Mouse (Mus musculus) layer of hippocampus, postnatal 14 days (tissue): ENCODE measurements around the gene Fndc3b. TPM values are rescaled to one million over a fixed set of nuclear protein-coding genes. Genes with fewer than 3 reads are reported as not detected.
"Not testable (repeated sequence)": the region's sequence is repeated elsewhere in the genome, so short reads cannot be mapped to it uniquely, and the experiment has no call there.

Experiments
- DNase-seq, 2 experiments: peaks; one replicate each; pipeline ENCODE4 v3.0.0; 2021 to 2022; ENCODE audit warnings: low spot score in 2 of 2, mixed read lengths in 1 of 2
- total RNA-seq, 2 experiments: library from RNA; stranded (reverse); gene quantifications; 2 replicates each; pipeline ENCODE4 v1.2.3; 2021

Gene Fndc3b
- total RNA-seq, 2 experiments from 2014 or later = 23.7 to 31.1 TPM

DNA sequence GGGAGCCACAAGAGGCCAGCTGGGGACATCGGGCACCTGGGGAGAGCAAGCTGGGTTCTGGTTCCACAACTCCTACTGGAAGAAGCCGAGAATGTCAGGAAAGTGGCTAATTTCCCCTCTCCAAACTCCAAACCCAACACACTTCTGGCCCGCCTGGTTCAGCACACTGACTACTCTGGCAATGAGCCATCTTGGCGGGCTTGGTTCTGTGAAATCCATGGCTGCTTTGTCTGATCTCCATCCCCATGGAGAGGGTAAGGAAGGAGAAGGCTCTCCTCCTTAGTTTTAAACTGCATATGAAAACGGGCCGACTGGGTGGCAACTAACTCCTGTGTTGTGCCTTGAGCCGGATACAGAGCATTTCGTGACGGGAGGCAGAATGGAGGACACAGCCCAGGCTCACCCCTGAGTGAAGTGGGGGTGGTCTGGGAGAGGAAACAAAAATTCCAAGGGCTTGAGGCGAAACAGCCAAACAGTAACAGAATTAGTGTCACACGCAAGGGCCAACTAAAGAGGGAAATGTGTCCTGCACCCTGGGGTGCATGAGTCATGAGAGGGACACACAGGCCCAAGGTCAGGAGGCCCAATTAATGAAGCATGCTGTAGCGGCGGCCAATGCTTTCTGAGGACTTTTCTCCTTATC lies 280.4 kb downstream of the Fndc3b start:
- DNase-seq = peak; percentile 41 to 67

DNA sequence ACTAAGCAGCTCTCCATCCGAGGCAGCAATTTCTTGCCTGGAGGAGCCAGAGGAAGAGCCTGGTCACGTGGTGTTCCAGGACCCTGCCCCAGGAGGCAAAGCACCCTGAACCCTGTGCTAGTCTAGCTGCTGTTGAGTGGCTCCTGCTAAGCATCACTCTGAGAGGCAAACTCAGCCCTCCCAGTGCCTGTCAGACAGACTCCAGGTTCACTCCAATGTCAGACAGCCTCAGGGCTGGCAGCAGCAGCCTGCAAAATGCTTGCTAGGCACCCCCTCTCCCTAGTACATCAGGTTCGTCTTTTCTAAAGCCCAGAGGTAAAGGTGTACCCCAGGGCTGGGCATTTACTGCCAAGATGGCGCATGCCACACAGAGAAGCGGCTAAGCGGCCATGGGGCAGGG lies 283.7 kb downstream of the Fndc3b start:
- DNase-seq = no peak

DNA sequence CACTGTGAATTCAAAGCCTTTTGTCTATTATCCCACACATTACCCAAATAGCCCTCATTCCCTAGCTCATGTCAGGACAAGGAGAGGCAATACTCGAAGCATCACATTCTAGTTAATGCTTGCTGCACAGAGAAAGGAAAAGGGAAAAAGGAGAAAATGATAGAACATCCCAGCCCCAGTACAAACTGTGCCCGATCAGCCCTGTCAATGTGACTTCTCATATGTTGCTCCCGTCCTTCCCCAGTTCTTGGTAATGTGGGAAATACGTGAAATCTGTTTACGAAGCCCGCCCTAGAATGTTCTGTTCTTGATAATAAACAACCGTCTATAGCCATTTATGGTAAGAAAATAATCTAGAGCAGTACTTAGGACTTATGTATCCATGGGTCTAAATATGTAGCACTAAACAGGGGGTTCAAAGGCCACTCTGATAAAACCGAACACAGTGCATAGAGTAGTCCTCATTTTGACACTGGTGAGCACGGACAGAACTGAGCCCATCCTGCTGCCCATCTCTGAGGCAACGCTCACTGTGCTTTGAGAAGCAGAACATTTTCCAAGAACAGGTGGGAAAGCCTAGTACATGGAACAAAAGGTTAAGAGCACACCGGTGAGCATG lies 286.9 kb downstream of the Fndc3b start:
- DNase-seq = no peak

DNA sequence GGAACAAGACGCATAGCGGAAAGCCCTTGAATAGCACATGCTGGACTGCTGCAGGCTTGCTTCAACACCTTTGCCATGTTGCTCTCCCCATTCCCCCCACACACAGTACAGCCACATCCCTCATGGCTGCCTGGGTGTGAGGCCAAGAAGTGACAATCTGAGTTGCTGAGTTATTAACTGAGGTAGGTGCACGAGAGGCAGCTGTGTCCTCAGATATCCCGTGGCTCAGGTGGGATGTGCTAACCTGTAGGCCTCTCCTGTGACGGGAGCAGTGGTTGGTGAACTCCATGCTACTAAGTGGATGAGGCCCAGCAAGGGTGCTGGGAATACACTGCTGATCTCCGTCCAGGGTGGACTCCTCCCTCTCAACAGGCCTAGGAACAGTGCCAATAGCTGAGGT lies 288.6 kb downstream of the Fndc3b start:
- DNase-seq = no peak

DNA sequence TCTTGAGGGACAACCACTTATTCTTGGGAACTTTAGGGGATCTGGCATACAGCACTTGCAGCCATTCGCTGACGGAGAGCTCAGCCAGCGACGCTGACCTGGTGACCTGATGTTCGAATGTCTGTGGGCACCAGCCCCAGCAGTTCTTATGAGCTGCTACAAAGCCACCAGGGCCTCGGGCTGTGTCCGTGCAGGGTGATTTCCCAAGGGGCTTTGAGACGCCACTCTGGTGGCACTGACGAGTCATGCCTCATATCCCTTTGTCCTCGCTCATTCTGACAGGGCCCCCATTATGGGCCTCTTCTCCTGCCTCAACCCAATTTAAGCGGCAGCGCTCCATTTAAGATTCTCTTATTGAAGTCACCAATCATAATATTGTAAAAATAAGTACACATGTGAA lies 289.1 kb downstream of the Fndc3b start:
- DNase-seq = no peak

DNA sequence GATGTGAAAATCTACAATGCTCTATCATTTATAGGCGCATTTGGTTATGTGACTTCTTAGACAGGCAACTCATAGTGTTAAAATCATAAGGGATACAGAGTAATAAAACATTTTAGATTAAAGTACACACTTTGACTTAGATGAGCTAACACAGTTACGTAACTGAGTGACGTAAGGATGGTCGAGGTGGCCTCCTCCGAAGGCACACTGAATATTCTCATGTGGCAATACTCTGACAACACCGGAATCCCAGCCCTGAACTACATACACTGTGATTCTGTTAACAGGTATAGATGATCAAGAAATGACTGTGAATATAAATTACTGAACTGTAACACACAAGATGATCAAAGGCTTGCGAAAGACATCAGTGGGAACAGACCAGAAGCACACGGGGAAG lies 292.5 kb downstream of the Fndc3b start:
- no peak for DNase-seq

DNA sequence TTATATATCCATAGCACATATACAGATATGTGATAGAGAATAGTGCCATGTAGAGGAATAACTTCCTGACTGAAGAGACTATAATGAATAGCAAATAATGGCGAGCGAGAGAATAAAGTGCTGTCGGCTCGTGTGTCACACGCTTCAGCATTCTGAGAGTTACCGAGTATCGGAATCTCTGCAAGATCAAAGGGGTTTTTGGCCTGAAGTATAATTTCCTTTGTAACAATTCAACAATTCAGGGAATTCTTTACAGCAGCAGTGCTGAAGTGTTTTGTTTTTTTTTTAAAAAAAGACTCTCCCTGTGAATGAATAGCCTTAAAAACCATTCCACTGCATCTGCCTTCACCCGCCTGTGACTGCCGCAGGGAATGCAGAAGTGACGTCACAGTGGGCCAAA lies 294.3 kb downstream of the Fndc3b start:
- DNase-seq = no peak

DNA sequence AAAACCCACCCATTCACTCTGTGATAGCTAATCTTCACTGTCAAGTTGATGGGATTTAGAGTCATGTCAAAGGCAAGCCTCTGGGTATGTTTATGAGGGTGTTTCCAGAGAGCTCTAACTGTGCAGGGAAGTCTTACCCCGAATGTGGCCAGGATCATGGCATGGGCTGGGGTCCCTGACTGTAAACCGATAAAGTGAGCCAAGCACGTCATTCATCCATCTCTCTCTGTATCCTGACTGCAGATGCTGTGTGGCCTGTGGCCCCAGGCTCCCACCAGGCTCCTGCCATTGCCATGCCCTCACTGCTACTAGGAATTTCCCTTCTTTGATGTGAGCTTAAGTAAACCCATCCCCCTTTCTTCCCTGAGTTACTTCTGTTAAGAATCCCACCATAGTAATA lies 297.5 kb downstream of the Fndc3b start:
- no peak for DNase-seq

DNA sequence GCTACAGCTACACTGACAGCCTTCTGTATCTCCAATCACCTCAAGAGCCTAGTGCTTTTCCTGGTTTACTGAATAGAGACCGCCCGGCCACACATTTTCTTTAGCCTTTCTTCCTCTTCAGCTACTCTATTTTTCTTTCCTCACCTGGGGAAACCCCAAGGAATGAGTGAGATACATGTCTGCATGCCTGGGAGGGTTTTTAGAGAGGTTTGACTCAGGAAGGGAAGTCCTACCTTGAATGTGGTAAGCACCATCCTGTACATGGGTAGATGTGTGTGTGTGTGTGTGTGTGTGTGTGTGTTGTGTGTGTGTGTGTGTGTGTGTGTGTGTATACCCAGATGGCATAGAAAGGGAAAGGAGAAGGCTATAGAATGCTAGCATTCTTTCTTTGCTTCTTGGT lies 299.8 kb downstream of the Fndc3b start:
- DNase-seq = no peak

DNA sequence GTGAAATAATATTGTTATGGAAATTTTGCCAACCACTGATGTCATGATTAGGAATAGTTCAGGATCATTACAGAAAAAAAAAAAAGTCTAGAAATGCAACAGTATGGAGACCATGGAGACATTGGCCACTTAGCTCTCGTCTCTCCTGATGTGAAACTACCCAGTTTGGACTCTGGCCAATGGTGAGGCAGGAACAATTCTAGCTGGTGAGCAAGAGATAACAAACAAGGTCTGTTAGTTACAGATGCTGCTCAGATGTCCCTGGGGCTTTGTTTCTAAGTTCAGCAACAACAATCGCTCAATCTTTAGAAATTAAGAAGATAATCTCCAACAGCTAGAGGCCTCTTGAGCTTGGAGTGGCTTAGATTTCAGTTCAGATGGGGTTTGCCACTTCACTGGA lies 302.5 kb downstream of the Fndc3b start:
- DNase-seq = no peak

DNA sequence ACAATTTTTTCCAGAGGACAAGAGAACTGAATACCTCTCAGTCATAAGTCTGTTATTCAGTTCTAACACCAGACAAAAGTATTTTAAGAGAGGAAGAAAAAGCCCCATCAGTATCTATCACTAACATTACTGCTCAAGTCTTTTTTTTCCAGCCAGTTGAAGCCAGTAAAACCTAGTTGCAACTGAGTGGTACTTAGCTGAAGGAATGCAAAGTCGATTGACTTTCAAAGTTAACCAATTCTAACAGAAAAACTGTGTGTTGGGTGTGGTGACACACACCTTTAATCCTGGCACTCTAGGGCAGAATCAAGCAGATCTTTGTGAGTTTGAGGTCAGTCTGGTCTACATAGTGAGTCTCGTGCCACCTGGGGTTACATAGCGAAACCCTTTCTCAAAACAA lies 304.7 kb downstream of the Fndc3b start:
- no peak for DNase-seq

DNA sequence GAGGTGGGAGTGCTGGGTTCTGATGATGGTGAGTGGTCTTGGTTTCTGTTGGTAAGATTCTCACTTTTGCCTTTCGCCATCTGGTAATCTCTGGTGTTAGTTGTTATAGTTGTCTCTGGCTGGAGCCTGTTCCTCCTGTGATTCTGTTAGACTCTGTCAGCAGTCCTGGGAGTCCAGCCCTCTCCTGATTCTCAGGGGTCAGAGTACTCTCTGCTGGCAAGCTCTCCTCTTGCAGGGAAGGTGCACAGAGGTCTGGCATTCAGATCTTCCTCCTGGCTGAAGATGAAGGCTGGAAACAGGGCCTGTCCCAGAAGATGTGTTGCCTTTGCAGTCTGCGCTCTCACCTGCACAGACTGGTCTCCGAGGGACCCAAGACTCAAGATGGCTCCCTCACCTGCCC lies 310.1 kb downstream of the Fndc3b start:
- DNase-seq = not testable (repeated sequence)

DNA sequence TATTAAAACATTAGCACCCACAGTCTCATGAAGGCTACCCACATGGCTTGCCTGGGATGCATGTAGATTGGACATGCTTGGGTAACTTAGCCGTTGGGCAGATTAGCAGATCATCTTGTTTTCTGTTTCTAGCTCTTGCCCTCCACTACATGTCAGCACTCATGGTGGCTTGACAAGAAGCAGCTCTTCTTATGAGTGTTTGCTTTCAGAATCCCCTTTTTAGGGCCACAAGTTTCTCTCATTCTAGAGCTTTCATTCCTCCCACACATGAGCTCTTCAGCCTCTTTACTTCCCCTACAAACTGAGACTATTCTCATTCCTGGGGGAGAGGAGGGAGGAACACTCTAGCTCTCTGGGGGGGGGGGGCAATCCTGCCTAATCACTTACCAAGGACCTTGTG lies 321.2 kb downstream of the Fndc3b start:
- no peak for DNase-seq

DNA sequence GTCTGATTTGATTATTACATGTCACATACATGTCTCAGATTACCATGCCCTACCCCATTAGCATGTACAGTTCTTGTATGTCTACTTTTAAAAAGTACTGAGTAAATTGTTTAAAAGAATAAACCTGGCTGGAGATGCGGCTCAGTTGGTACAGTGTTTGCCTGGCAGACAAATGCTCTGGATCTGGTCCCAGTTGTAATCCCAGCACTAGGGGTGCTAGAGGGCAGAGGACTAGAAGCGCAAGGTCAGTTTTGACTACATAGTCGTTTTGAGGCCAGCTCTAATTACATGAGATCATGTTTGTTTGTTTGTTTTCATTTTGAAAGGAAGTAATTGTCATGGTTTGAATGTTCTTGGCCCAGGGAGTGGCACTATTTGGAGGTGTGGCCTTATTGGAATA lies 326.3 kb downstream of the Fndc3b start:
- no peak for DNase-seq

DNA sequence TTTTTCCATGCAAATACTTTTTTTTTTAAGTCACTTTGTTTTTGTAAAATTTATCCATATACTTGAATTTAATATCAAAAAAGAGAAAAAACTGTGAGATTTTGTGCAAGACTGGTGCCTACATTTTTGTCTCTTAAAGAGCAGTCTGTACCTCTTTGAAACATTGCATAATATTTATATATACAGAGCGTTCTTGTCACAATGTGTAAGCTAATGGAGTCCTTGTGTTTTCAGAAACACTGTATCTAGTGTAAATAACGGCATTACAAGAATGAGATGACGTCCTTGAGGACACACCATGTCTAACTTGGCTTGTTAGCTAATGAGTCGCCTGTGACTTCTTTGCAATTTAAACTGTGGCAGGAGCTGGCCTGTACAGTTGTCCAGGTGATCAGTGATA lies 333.2 kb downstream of the Fndc3b start:
- DNase-seq = no peak

DNA sequence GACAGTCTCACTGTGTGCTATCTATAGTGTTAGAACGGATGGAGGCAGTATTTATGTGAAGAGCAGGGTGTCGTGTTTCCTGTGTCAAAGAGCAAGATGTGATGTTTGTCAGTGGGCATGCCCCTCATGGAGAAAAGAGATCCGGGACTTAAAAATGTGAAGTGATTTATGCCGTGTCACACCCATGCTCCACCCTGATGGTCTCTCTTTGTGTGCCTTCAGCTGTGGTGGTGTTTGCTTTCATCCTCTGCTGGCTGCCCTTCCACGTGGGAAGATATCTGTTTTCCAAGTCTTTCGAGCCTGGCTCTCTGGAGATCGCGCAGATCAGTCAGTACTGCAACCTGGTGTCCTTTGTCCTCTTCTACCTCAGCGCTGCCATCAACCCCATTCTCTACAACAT lies 336.7 kb downstream of the Fndc3b start:
- no peak for DNase-seq

DNA sequence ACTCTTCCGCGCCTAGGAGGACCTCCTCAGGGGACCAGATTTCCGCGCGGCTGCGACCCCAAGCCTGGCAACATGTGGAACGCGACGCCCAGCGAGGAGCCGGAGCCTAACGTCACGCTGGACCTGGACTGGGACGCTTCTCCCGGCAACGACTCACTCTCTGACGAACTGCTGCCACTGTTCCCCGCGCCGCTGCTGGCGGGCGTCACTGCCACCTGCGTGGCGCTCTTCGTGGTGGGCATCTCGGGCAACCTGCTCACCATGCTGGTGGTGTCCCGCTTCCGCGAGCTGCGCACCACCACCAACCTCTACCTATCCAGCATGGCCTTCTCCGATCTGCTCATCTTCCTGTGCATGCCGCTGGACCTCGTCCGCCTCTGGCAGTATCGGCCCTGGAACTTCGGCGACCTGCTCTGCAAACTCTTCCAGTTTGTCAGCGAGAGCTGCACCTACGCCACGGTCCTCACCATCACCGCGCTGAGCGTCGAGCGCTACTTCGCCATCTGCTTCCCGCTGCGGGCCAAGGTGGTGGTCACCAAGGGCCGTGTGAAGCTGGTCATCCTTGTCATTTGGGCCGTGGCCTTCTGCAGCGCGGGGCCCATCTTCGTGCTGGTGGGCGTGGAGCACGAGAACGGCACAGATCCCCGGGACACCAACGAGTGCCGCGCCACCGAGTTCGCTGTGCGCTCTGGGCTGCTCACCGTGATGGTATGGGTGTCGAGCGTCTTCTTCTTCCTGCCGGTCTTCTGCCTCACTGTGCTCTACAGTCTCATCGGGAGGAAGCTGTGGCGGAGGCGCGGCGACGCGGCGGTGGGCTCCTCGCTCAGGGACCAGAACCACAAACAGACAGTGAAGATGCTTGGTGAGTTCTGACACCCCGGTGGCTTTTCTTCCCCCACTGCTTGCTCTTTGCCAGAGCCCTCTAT lies 339.1 kb downstream of the Fndc3b start:
- peak in 1 of 2 experiments; percentile 14 for DNase-seq

DNA sequence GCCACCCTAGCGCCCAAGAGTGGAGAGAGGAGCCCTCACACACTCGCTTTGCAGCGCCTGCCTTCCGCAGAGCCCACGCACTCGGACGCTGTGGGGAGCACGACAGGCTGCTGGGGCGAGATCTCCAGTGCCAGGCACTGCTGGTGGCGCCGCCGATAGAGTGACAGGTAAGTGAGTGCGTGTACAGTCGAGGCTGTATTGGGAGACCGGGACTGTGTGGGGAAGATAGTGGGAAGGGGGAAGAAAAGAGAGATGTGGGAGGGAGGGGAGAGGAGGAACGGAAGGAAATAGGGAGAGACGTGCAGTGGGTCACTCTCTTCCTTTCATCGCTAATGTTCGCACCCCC lies 339.9 kb downstream of the Fndc3b start, which contains the start of gene Ghsr:
Ghsr (plus strand) TSS at position 76 of the 346 bp plus-strand sequence.
- no peak for DNase-seq

DNA sequence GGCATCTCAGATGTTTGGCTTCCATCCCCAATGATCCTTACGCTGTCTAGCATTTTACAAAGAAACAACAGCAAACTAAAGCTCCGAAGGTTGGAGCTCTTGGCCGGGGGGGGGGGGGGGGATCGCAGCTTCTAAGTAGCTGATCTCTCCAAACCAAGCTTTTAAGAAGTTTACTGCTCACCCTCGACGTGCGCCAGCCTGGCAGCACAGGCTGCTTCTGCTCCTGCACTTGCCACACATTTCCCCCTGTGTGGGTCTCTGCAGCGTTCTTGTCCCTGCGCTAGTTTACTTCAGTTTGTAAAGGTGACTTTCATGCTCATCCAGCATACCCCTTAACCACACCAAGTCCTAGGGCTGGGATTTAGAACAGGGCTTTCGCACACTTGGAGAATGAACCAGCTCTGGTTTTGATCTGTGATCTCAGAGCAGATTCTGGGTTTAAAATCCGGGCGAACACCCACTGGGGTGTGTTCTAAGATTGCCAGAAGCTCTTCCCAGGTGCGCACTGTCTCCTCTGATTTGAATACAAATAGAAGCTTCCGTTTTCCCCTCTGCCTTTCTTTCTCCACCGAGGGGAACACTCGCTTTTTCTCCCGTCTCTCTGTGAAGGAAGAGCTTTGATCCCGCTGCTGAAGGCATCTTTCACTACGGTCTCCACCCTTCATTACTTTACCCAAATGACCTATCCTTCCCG lies 340.4 kb downstream of the Fndc3b start:
- no peak for DNase-seq

DNA sequence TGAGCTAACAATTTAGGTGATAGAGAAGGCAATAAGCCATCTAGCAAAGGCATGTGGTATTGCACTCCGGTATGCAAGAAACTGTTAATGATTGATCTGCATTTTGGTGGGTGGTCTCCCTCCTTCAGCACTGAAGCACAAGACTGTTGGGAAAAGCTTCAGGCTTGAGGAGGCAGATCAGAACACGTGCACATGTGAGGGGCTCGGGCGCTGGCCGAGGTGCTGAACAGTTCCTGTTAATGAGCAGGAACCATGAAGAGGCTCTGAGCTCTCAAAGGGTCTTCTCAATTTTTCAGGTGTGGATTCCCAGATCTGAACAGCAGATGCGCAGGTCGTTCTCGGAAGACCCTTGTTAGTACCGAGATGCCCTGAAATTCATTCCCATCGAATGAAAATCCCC lies 341.0 kb downstream of the Fndc3b start:
- DNase-seq = no peak
